Mouse (Mus musculus) T-cell, adult 2 months (primary cell): ENCODE results near the gene Ciart.
"Not testable (repeated sequence)": the region's sequence is repeated elsewhere in the genome, so short reads cannot be mapped to it uniquely, and the experiment has no call there.

Source experiments
- DNase-seq: peaks from one replicate; pipeline ENCODE4 v3.0.0; 2022; ENCODE audit warnings: low spot score

The Ciart gene

DNA sequence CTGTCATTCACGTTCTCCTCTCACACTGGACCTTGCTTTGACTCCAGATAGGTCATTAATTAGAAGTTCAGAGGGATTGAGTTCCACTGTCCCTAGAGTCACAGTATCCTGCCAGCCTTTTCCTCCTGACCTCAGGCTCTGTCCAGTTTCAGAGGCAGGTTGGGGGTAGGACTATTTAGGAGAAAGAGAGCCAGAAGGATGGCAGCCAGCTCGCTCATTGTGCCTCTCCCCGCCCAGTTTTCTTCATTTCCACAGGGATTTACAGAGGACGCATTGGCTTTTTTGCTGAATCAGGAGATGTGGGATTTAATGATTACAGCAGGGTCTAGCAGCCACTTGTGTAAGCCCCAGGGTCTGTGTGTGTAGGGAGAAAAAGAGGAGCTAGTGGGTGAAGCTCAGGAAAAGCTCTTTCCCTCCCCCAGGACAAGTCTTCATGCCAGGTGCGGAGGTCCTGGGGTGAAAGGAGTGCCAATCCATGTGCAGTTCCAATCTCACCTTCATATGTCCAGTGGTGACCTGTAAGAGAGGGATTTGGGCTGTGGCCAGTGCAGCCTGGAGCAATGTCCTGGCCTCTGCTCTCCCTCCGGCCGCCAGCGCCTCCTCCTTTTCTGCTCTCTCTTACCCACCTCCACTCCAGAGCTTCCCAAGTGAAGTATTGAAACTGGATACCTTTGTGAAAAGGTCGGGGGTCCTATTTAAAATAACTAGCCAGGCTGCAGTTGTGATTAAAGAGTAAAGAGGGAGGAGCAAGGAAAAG, 19.7 kb upstream of the Ciart start:
- DNase-seq, result no peak

GRCm38 (mm10) chr3:95899800-95900524, 17.9 kb upstream of the Ciart start:
- DNase-seq, result no peak

- not testable (repeated sequence) for DNase-seq
Measured at GRCm38 (mm10) chr3:95895501-95895900, 13.4 kb upstream of the Ciart start.

DNA sequence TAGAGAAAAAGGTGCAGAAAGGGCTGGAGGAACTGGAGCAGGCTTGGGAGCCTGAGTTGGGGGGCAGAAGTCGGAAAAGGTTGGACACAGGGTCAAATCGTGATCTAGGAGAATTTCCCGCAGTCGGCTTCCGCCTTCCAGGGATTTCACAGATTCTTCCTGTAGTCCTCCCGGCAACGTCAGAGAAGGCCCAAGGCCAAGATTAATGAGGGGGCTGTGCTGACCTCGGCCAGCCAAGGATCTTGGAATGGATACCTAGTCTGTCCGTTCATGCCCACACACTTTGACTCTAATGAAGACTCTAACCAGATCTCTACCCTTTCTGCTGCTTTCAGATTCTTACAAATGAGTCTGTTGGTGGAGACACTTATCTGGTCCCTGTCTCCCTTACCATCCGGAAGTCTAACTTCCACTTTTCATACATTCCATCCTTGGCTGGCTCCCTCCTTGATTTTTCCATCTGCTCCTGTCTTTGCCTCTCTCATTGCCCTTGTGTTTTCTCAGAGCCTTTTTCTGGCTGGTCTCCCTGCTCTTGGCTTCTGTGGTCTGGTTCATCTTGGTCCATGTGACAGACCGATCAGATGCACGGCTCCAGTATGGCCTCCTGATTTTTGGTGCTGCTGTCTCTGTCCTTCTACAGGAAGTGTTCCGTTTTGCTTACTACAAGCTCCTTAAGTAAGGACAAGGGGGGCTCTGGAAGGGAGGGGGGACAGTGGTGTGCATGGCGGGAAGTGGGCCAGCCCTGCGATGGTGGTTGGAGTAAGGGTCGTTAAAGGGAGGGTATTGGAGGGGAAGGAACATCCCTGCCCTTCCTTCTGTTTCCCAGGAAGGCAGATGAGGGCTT, 12.5 kb upstream of the Ciart start:
- DNase-seq, result peak; percentile 8

DNA sequence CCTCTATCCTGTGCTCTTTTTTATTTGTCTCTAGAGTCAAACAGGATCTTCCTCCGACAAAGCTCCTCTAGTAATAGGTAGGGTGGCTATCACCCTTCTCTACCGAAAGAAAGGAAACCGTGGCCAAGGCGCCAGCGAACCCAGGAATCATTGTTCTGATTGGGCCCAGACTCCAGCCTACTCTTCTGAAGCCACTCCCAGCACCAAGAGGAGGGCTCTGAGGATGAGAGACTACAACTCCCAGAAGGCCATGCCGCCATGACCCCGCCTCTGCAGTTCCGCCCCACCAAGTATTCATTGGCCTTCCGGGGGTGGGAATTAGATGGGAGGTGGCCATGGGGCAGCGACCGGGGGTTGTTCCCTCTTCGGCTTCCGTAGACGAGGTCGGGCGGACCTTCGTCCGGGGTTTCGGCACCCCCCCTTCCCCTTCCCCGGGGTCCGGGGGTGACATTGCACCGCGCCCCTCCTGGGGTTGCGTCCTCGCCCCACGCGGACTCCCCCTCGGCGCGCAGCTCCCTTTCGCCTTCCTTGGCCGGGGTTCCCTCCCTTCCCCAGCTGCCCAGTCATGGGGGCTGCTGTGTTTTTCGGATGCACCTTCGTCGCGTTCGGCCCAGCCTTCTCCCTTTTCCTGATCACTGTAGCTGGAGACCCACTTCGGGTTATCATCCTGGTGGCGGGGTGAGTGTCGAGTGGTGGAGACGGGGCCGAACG, 11.7 kb upstream of the Ciart start, which contains the start of gene Aph1a:
Gene Aph1a, plus strand, starts transcription at position 364 of the 711 bp plus-strand sequence.
- DNase-seq, result peak; percentile 97

DNA sequence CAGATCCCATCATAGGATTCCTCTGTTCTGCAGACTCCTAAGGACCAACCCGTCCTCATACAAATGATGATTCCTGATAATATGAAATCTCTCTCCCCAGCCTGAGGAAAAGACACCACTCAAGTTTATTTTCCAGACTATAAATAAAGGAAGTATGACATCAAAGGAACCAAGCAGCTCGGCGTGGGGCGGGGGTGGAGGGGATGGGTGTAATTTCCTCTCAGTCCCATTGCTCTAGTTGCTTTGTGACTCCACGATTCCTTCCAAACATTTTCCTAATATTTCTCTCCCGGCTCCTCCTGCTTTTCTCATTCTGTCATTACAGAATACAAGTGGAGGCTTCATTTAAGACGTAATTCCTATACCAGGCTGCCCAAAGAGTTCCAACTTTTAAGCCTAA, 11.1 kb upstream of the Ciart start:
- DNase-seq, result no peak

- no peak for DNase-seq
Measured at GRCm38 (mm10) chr3:95892066-95893052, 10.3 kb upstream of the Ciart start.

GRCm38 (mm10) chr3:95891211-95892065, 9.4 kb upstream of the Ciart start, which contains the start of gene BC028528:
Gene BC028528, minus strand, starts transcription at chr3:95892005.
- DNase-seq, result no peak

- DNase-seq, result no peak
Measured at GRCm38 (mm10) chr3:95889664-95890063, 7.6 kb upstream of the Ciart start.

GRCm38 (mm10) chr3:95887596-95887995, 5.5 kb upstream of the Ciart start:
- no peak for DNase-seq

GRCm38 (mm10) chr3:95884400-95884799, 2.3 kb upstream of the Ciart start:
- no peak for DNase-seq

DNA sequence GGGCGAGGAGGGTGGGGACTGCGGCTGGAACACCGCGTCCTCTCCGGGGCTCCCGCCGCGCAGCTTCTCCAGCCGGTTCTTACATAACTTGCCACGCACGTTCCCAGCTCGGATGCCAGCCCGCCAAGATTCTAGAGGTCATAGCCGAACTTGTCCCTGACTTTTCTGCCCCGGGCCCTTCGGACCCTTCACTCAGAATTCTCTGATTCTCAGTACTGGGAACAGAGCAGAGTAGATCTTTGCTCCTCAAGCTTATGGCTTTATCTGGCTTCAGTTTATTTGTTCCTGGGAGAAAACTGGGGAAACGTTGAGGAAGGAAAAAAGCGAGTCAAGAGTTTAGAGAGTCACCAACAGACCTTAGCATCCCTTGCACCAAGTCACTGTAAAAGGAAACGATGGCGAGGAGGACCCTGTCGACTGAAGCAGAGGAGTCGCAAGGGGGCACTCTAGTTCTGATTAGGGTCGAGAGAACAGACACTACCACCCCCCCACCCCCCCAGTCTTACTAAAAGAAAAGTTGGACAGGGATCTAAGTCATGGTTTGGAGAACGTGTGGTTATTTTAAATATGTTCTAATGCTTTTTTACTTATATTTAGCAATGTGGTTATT, 870 bp upstream of the Ciart start:
- peak; percentile 59 for DNase-seq

DNA sequence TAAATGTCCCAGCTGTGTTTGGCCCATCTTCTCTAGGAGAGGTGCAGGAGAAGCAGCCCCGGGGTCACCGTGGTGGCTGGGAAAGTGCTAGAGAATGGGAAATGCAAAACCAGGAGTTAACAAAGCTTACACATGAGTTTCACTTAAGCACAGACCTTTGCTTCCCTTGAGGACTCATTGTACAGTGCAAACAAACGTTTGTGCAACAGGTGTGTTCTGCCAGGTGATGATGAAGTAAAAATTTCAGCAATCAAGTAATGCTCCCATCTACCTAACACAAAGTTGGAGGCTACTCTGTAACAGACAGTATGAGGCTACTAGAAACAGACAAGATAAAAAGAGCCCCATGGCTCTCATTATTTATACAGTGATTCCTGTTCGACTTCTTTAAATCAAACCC, 3.0 kb downstream of the Ciart start:
- no peak for DNase-seq

- DNase-seq, result no peak
Measured at GRCm38 (mm10) chr3:95872048-95872447, 10.0 kb downstream of the Ciart start.

DNA sequence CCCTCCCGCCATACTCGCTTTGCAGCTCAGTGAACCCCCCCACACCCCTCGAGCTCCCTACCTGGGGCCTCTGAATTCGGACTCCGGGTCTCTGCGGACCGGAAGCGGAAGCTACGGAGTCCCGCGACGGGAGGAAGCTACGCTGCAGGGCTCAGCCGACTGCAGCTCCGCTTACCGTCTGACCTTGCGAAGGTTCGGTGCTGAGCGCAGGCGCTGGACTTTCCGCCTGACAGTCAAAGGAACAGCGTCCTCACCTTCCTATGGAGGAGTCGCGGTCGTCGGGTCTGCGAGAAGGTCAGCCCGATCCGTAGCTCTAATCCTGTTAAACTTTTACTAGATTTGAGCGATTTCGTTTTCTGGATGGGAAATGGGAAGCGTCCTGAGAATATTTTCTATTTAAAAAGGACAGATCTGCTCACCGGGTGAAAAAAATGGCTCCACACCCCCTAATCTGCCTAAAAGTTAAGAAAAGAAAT, 10.6 kb downstream of the Ciart start, which contains the start of gene Mrps21:
Gene Mrps21, minus strand, starts transcription at position 128 of the 476 bp plus-strand sequence.
- DNase-seq, result peak; percentile 81

DNA sequence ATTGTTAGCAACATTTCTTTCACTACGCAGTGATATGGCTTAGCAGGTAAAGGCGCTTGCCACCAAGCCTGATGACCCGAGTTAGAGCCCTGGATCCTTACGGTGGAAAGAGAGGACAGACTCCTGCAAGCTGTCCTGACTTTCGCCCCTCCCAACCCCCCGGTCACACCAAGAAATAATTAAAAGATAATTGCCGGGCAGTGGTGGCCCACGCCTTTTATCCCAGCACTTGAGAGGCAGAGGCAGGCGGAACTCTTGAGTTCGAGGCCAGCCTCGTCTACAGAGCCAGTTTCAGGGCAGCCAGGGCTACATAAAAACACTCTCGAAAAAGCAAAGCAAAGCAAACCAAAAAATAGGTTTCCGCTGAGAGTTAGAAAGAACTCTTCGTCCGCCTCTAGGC, 11.1 kb downstream of the Ciart start:
- DNase-seq, result no peak

DNA sequence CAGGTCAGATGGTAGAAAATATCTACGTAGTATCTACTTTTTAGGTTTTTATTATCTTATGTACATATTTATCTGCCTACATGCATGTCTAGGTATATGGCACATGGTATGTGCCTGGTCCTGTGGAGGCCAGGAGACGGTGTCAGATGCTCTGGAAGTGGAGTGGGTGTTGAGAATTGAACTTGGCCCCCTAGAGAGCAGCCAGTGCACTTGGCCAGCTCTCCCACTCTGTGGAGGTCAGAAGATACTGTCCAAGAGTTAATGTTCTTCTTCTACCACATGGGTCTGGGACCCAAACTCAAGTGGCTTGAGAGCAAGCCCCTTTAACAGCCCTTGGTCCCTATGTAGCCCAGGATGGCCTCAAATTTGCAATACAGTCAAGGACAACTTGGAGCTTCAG, 14.6 kb downstream of the Ciart start:
- DNase-seq, result no peak

DNA sequence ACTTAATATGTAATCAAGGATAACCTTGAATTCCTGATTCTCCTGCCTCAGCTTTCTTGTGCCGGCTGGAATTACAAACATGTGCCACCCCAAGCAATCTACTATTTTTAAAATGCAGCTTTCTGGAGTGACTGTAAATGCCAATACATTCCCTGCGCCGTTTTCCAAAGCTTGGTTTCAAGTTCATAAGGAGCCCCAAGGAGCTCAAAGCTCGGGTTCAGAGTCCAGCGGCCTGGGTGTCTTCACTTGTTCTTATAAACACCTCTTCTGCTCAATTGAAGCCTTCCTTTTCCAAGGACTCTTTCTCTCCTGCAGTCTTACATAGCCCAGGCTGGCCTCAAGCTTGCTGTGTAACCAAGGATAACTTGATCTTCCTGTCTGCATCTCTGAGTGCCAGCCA, 16.0 kb downstream of the Ciart start:
- DNase-seq, result no peak

DNA sequence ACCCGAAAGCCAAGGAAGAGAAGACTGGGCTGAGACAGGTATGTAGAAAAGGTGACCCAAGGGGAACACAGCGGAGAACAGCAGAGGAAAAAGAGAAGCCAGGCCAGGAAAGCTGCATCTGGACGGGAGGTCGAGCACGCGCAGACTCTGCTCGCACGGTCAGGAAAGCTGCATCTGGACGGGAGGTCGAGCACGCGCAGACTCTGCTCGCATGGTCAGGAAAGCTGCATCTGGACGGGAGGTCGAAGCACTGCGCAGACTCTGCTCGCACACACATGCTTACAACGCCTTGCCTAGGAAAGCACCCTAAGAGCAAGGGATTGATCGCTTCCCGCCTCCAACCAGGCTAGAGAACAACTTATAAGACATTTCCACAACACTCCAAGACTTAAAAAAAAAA, 16.5 kb downstream of the Ciart start:
- DNase-seq, result no peak
